27 mouse cellular contexts compared by ENCODE assay signal in genomic region chr9:29663286-29663685, GRCm38 (mm10).
DNase-seq lines count a peak whose midpoint lies in the region; TF ChIP-seq lines count a peak whose summit lies in the region.
"Had no signal": no experiment of that assay in that cellular context is flagged by ENCODE, and none has a peak within 500 bp of the region (broad histone marks: within the 10 kb centered on the region; RNA-seq: fewer than 3 reads in every experiment).

No protein-coding gene starts in this region.

- no peaks in the 10 kb centered on the region for H3K27me3 ChIP-seq in cerebellum, adult 2 months (ENCODE audit: control insufficient read depth, insufficient read depth, low read length)
- H3K27me3 ChIP-seq: CH12.LX; embryonic facial prominence, embryonic 13.5 days; forebrain, embryonic 15.5 days; liver, embryonic 12.5 days; megakaryocyte, embryonic 14.5 days; stomach, embryonic 15.5 days had no signal

- H3K4me3 ChIP-seq in cerebellum, adult 2 months (replicated peaks; ENCODE audit: insufficient read depth, low read depth, low read length): no peak overlapping the region
- H3K4me3 ChIP-seq: embryonic facial prominence, embryonic 13.5 days; forebrain, embryonic 10.5 days; forebrain, embryonic 15.5 days; layer of hippocampus, adult 2 months; left cerebral cortex, adult 2 months; liver, embryonic 12.5 days; megakaryocyte, embryonic 14.5 days; midbrain, embryonic 12.5 days; neural tube, embryonic 13.5 days; stomach, embryonic 15.5 days had no signal

- peaks cover 8% of the 10 kb centered on the region for H3K4me1 ChIP-seq in cerebellum, adult 2 months (ENCODE audit: control insufficient read depth, insufficient read depth, low read length)
- H3K4me1 ChIP-seq: embryonic facial prominence, embryonic 13.5 days; liver, embryonic 12.5 days; megakaryocyte, embryonic 14.5 days; stomach, embryonic 15.5 days had no signal

- TF ChIP-seq POLR2A in cerebellum, adult 2 months (IDR thresholded peaks at IDR 0.05; ENCODE audit: borderline replicate concordance, insufficient read depth, low read length): no peak

- no peak for TF ChIP-seq CTCF in cerebellum, adult 2 months (IDR thresholded peaks at IDR 0.05; ENCODE audit: borderline replicate concordance, insufficient read depth, low read depth, low read length)

- DNase-seq in adrenal gland, adult 2 months: peak; percentile 20
- no peak for DNase-seq in adrenal gland, postnatal 14 days
- DNase-seq in gastrocnemius, postnatal 25 days: peak; percentile 10
- no peak for DNase-seq in gastrocnemius, postnatal 4 days (ENCODE audit: low spot score in 2 of 2)
- DNase-seq in cerebellum, adult 2 months: peak; percentile 55 to 66
- DNase-seq in cerebellum, postnatal 25 days: peak; percentile 65 to 67
- no peak for DNase-seq in layer of hippocampus, adult 18-20 months (ENCODE audit: low spot score in 2 of 2)
- DNase-seq: adrenal gland, postnatal 10 days; heart, adult 18-20 months; heart, postnatal 4 days; kidney, adult 11 months; kidney, postnatal 14 days; liver, postnatal 0 days; lung, postnatal 4 days; retina, postnatal 1 day; right cerebral cortex, postnatal 14 days had no signal

- H3K27ac ChIP-seq in cerebellum, adult 2 months (ENCODE audit: insufficient read depth, low read length): no peak overlapping the region
- H3K27ac ChIP-seq: embryonic facial prominence, embryonic 13.5 days; forebrain, embryonic 10.5 days; forebrain, embryonic 15.5 days; layer of hippocampus, adult 2 months; liver, embryonic 12.5 days; midbrain, embryonic 12.5 days; stomach, embryonic 15.5 days had no signal

- 10% methylated on average over 7 of the region's 7 CpGs for WGBS in cerebellum, adult 2 months

Comparison
In these comparisons a context has a peak if more than half of its experiments do, and no peak if none do; other contexts are left out.
1. DNase-seq: peak in adrenal gland, adult 2 months (single experiment), gastrocnemius, postnatal 25 days (single experiment), cerebellum, adult 2 months (2 of 2) and cerebellum, postnatal 25 days (2 of 2); none in adrenal gland, postnatal 14 days (single experiment), gastrocnemius, postnatal 4 days (0 of 2) and layer of hippocampus, adult 18-20 months (0 of 2).